Mouse (Mus musculus) neural tube, embryonic 10.5 days (tissue): Measurements from ENCODE around the gene Ndufs3.

Experiments
- DNase-seq: peaks from one replicate; pipeline ENCODE4 v3.0.0-alpha.2; 2017; ENCODE audit warnings: low spot score; ENCODE audit errors: extremely low spot score

Gene Ndufs3

DNA sequence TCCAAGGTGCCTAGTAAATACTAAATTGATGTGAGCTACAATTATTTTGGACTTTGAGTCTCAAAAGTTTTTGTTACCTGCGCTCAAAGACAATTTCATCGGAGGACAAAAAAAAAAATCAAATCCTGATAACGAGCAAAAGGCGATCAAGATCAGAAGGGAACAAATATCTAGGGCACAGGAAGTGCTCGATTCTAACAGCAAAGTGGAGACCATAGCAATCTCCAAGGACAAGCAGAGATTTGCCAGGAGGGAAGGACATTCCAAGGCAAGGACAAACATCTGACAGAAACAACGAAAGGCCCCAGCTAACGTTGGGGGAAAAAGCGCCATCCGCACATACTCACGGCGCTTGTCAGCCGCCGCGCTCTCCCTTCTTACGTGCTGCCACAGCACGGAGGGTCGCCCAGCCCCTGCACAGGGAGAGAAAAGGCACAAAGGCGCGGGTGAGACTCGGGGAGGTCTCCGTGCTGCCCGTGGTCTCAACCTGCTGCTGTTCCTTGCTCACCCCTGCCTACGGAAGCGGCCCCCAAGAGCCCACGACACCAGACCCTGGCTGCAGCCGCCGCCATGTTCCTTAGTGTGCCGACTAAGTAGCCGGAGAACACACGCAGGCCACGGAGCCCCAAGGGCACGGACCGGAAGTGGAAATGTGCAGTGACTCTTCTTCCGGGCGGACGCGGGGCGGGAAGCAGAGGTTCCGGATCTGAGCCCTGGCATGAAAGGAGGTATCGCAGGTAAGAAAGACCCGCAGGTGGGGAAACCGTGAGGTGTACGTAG, at the start of gene Ndufs3, which contains the start of gene Kbtbd4:
Gene Ndufs3 (minus strand): TSS at position 752 of the 780 bp plus-strand sequence.
Gene Kbtbd4 (plus strand): TSS at position 665 of the 780 bp plus-strand sequence.
- peak; percentile 92 for DNase-seq

DNA sequence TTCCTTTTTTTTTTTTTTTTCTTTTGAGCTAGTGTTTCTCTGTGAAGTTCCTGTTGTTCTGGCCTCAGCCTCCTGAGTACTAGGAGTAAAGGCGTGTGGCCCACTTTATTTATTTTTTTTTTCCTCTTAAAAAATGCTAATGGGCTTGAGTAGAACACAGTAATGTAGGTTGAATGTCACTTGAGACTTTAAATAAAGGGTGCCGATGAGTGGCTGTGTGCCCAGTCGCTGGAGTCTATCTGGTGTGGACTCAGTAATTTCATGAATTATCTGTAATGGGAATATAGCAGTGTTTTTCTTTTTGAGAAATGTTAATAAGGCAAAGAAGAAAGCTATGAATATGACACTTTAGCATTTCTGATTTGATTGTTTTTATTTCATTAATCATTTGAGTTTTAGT, 48.8 kb upstream of the Ndufs3 start:
- DNase-seq = no peak

DNA sequence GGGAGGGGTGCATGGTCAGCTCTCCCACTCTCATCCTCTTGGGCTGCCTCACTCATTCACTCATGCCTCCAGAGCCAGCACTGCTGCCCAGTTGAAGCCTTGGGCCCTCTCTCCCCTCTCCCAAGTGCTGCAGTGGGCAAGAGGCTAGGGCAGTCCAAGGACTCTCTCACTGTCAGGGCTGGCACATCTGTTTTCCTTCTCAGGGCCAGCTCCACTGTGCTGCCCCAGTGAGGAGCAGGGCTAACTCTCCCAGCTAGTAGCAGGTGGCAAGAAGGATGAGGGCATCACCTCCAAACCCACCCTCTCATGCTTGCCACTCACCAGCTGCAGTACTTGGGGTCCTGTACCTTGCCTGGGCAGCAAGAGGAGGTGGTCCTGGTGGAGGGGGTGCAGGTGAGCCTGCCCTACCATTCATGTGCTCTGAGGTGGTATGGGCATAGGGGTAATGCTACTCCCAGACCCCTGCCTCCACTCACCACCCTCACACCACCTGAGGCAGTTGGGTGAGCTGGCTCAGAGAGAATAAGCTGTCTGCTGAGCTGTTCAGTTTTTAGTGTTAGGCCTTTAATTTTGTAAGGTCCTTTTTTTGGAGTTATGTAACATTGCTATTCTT, 46.1 kb upstream of the Ndufs3 start:
- no peak for DNase-seq

DNA sequence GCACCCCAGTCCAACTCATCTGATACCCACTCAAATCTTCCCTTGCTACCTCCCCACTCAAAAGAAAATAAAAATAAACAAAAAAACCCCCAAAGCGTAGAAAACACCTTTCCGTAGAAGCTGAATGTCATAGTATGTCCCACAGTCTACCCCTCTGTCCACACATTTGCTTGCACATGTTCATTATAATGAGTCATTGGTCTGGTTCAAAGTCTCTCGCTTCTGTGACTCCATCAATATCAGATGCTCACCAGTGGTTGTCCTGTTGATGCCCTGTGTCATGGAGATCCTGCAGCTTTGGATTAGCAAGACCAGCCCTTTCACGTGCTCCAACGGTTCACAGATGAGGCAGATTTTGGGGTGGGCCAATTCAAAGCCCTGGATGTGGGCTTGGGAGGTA, 45.5 kb upstream of the Ndufs3 start:
- no peak for DNase-seq

DNA sequence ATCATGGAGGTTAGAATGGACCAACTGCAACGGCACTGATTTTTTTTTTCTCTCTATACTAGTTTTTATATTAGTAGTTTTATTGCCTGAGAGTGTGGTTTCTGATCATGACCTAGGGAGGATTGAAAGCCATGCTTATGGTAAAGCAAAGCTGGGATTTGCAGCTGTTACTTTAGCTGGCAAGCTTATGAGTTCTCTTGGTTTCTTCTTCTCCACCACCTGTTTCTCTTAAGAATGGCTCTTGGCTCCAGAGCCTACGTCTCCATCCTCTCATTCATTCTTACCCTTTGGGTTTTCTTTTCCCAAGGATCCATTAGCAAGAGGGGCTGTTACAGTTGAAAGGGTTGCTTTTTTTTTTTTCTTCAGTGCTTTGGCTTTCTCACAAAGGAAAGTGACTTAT, 37.1 kb upstream of the Ndufs3 start:
- DNase-seq = no peak

DNA sequence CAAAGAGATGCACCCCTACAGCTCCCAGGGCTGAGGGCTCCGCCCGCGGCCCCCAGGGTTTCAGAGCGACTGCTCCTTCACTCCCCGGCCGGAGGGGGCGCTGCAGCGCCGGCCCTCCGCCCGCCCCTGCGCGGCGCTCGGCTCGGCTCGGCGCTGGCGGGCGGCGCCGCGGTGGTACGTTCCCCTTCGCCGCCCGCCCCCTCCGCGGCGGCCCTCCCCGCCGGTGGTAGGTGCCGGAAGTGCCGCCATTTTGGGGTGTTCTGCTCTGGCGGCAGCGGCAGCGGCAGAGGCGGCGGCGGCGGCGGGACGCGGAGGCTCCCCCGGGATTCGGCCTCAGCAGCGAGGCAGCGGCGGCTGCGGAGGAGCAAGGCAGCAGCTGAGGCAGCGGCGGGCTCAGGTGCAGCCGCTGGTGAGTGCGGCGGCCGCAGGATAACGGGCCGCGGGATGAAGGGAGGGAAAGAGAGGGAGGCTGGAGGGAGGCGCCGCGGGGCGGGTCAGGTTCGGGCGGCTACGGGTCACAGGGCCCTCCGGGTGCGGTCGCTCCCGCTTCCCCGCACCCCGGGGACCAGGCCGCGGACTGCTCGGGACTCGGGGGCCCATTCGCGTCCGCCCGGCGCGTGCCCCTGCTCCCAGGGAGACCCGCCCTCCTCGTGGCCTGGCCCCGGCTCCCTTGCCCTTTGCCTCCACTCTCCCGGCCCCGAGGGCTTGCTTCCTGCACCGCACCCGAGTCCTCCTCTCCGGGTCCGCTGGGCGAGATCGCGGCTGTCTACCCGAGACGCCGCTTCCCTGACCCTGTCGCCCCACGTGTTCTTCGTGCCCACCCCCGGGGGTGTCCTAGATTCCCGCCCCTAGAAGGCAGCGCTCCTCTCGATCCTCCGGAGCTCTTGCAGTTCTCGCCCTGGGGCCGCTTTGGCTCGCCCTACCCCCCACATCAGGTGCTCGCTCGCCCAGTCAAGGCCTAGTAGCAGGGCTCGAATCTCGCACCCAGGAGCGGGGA, 35.9 kb upstream of the Ndufs3 start, which contains the start of gene Celf1:
Gene Celf1 (plus strand): TSS at position 150 of the 997 bp plus-strand sequence.
- peak; percentile 81 for DNase-seq

DNA sequence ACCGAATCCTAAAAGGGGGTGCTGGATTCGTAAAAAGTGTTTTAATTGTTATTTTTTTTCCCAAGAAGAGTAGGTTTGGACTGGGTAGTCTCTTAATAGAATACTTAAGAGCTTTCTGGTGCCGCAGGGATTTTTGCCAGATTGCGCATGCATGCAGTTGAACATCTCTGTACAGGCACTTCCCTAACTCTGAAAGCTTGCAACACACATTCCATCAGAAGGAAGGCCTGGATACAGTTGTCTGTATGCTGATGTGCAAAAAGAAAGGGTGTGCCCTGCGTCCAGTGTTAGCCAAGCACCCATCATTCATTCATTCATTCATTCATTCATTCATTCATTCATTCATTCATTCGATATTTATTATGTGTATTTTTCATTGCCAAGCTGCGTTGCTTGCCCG, 35.1 kb upstream of the Ndufs3 start:
- DNase-seq = no peak

DNA sequence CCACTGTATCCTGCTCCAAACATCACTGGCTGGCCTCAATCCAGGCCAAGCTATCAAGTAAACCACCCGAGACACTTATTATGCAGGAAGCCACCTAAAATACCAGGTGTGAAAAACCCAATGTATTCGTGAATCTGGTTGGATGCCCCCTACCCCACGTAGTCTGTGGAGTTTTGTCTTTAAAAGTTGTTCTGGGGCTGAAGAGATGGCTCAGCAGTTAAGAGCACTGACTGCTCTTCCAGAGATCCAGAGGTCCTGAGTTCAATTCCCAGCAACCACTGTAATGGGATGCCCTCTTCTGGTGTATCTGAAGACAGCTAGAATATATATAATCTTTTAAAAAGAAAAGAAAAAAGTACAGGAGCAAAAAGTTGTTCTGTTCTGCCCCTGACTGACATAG, 33.7 kb upstream of the Ndufs3 start:
- no peak for DNase-seq

DNA sequence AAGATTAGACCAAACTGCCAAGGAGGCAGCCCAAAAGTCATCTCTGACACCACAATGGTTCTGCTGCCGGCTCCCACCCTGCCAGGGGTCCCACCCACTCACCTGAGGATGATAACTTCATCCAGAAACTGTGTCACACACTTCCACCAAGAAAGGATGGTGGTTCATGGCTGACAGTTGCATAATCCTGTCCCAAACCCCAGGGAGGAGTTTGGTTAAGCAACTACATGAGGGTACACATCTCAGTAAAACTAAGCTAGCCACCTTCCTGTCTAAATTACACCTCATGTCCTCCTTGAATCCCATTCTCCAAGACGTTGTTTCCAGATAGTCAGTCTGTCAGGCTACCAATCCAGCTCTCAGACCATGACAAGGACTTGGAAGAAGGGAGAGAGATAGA, 27.6 kb upstream of the Ndufs3 start:
- no peak for DNase-seq

DNA sequence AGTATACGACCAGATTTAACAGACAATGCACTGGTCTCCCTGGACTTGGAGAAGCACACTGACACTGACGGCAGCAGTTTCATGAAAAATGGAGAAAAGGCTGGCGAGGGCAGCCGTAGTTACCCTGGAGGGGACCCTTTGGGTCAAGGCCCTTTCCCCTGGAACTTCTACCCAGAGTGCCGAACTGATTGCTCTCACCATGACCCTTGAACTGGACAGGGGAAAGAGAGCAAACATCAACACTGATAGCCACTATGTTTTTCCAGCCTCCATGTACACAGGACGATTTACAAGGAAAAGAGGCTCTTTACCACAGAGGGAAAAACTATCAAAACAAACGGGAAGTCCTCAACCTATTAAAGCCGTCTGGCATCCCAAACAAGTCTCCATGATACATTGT, 27.2 kb upstream of the Ndufs3 start:
- DNase-seq = no peak

DNA sequence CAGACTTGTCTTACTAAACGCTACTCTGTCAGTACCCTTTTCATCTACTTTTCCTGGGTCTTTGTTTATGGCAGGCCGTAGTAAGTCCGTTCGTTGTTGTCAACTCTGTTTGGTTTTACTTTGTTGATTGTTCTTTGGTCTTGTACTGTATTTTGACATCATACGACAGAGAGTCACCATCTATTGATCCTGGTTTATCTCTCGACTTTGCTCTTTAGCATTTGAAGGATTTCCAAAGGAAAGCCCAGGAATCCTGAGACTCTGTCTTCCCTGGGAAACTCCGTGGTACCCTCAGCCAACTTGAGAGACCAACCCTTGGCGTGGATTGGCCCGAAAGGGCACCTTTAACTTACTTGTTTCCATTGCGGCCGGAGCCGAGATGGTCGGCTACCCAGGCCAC, 23.9 kb upstream of the Ndufs3 start:
- no peak for DNase-seq

DNA sequence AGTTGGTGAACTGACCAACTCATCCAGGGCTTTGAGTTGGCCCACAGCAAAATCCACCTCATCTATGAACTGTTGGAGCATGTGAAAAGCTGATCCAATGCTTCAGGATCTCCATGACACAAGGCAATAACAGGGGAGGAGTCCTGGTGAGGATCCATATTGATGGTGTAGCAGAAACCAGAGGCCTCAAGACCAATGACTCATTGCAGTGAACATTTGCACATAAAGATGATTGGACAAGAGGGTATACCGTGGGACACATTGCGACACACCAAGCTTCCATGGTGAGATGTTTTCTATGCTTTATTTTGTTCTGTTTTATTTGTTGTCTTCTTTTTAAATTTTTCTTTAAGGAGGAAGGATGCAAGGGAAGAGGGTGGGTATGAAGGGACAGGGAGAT, 18.0 kb upstream of the Ndufs3 start:
- no peak for DNase-seq

DNA sequence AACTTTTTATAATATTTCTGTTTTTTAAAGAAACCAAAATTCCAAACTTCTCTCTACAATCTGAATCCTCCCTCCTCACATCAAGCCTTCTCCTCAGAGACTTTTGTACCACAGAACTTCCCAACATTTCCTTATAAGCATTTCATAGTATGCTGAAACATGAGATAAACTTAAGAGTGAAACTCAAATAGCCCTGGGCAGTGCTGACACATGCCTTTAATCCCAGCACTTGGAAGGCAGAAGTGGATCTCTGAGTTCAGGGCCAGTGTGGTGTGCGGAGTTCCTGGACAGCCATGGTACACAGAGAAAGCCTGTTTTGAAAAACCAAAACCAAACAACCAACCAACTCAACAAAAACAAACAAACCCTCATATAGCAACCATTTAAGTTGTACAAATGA, 16.6 kb upstream of the Ndufs3 start:
- no peak for DNase-seq

DNA sequence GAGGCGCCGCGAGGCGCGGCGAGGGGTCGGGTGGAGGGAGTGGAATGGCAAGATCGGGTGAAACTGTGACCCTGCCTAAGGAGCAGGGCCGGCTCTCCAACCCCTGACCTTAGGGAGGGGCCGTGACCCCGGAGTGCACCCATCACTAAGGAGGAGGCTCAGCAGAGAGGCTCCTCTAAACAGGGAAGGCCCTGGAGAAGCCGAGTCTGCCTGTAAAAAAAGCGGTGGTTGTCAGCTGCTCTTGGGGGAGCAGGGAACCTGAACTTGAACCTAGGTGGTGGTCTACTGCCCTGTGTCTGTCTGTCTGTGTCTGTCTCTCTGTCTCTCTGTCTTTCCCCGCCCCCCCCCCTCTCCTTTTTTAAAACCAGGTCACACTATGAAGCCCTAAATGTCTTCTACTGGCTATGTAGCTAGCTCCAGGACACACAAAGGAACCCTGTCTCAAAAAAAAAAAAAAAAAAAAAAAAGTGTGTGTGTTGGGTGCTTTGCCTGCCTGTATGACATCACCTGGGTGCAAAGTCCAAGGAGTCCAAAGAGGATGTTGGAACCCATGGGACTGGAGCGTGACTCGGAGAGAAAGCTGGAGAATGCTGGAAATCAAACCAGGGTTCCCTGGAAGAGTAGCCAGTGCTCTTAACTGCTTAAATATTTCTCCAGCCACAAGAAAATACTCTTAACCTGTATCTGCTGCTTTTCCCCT, 13.5 kb upstream of the Ndufs3 start:
- DNase-seq = no peak

DNA sequence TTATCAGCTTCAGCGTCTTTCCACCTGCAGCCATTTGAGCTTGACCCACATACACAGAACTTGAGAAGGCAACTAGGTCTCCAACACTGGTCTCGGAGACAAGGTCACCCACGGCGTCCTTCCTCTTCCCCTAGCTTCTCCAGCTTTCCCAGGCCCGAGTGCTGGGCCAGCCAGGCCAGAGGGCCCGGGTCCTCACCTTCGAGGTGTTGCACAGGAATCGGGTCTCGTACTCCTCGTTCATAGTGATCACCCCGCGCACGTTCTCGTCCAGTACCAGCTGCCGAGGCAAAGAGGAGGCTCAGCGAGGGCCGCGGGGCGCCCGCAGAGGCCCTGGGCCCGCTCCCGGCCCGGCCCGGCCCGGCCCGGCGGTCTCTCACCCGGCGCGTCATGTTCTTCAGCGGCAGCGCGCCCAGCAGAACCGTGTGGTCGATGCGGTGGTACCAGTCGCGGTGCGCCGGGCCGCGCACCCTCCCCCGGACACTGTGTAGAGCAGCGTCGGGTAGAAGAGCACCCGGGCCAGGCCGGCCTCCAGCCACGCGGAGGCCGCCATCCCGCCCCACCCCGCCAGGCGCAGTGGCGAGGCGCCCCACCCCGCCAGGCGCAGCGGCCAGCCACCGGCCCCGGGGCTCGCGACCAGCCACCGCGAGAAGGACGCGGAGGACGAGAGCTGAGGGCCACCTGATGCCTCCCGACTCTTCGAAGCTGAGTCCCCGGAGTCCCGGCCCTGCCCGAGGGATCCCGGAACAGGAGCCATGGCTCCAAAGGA, 12.8 kb upstream of the Ndufs3 start:
- DNase-seq = peak; percentile 88

DNA sequence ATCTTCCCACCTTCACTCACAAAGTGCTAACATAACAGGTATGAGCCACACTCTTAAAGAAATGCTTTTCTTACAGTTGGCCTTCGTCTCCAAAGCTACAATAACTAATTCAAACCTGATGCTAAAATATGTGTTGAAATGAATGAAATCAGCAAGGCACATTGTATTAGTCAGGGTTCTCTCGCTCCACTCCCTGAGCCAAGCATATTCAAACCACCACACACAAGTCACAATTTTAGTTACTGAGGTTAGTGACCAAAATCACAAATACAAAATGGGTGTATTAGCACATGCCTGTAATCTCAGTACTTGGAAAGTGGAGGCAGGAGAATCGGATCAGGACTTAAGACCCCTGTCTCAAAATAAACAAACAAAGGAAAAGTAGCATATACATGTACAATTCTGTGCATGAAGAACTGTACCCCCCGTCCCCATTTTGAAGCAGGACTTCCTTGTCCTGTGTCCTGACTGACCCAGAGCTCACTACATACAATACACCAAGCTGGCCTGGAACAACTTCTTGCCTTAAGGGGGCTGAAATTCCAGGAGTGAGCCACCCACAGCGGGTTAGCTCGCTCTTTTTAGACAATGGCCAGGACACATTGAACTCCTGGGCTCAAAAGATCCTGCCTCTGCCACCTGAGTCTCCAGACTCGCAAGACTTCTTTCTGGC, 12.1 kb upstream of the Ndufs3 start:
- no peak for DNase-seq

DNA sequence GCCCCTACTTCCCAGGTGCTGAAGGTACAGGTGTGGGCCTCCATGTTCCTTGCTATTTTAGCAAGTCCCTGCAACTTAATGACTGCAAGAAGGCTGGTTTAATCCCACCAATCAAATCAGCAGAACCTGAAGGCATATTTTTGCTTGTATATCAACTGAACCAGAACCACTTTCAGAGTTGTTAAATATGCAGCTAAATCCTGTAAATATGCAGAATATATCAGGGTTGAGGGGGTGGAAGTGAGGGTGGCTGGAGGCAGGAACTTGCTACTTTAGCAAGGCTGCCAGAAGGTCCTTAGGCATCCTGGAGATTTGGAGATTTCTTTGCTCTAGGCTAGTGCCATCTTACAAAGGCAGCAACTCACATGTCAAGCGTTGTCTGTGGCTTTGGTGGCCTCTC, 10.9 kb upstream of the Ndufs3 start:
- DNase-seq = no peak

DNA sequence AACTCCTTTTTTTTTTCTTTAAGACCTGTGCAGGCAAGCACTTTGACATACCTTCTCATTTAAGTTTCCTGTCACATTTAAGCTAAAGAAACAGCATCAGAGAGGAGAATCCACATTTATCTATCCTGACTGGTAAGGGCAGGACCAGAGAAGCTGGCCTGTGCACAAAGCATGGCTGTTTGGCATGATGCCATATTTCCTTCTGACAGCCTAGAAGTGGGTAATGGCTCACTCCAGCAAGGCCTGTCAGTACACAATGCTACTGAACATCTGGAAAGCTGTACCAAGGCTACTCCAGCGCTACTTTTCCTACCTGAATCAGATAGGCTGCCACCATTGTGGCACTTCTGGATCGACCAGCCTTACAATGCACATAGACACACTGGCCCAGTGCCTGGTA, 9.0 kb upstream of the Ndufs3 start:
- no peak for DNase-seq

DNA sequence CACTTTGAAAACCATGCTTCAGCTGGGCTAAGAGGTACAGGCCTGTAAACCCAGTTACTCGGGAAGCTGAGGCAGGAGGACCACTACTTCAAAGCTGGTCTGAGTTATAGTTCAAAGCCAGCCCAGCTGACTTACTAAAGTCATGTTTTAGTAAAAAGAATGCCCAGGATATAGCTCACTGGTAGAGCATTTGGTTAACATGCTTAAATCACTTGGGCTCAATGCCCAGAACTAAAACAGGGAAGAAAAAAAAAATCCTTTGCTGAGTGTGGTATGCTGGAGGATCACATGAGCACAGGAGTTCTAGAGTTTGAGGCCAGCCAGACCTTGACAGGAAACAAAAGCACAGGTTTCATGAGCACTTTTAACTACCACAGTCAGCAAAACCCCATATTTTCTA, 7.0 kb upstream of the Ndufs3 start:
- DNase-seq = no peak

DNA sequence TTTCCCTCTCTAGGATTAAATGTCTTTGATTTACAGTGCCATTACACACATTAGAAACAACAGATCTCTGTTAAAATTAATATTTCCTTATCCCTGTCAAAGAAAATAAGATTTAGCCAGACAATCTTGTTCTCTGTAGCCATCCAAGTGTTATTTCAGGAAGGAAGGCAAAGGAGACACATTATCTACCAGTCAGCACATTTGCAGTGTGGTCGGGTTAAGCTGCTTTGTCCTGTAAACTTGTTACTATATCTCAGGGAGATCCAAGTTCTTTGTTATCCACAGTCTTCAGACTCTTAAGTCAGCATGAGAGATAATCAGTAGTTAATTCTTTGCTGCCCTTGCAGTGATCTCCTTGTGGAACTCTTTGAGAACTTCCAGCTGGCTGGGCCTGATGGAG, 6.2 kb upstream of the Ndufs3 start:
- DNase-seq = no peak
